Mouse (Mus musculus) lung, adult 10 weeks (tissue): ENCODE data around the gene Rtl4. TPM values are rescaled to one million over a fixed set of nuclear protein-coding genes. Genes with fewer than 3 reads are reported as not detected.

Source experiments
- polyA plus RNA-seq: library from polyadenylated mRNA; stranded (reverse); fragments of 350-450 nt; fragmentation: Illumina TruSeq; extraction: RNeasy Lipid Tissue Mini Kit (QIAGEN cat#74804); gene quantifications from one replicate; pipeline ENCODE4 v1.2.3, GENCODE M21; 2014; ENCODE audit warnings: low read depth, low replicate concordance; ENCODE audit not compliant: insufficient read depth

The Rtl4 gene
- not detected for polyA plus RNA-seq

GRCm38 (mm10) chrX:144688207-144689118 lies at the start of gene Rtl4:
Gene Rtl4, plus strand, starts transcription at chrX:144688907.

GRCm38 (mm10) chrX:144688142-144688206 lies 733 bp upstream of the Rtl4 start, which contains the start of gene Trpc5:
Gene Trpc5, minus strand, starts transcription at chrX:144688180.

Other genes starting within 250 kb of the Rtl4 start
- not detected for gene Trpc5os, start 232.3 kb upstream of the Rtl4 start, polyA plus RNA-seq
- gene Trpc5, start 727 bp upstream of the Rtl4 start, polyA plus RNA-seq = not detected